ENCODE assay signal across 21 mouse cellular contexts in the genomic region with DNA sequence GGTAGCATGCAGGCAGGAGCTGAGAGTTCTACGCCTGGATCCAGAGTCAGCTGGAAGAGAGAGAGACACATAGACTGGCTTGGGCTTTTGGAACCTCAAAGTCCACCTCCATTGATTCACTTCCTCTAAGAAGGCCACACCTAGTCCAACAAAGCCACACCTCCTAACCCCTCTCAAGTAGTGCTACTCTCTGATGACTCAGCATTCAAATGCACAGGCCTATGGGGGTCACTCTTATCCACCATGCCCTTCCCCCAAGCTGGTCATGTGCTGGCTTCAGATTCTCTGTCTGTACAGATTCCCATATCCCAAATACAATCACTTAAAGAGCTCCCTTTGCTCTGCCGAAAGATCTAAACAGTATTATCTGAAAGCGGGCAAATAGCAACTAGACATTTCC.
"Had no signal": no experiment of that assay in that cellular context is flagged by ENCODE, and none has a peak within 500 bp of the region (broad histone marks: within the 10 kb centered on the region; RNA-seq: fewer than 3 reads in every experiment).

No protein-coding gene starts in this region.

- DNase-seq: kidney, adult 8-10 months; kidney, postnatal 14 days; layer of hippocampus, adult 9-11 months; liver; lung, adult 18-20 months; lung, postnatal 10 days; lung, postnatal 36 days; midbrain, embryonic 14.5 days; right cerebral cortex, adult 18-20 months; right cerebral cortex, postnatal 14 days; right cerebral cortex, postnatal 4 days; thymus, adult 18-20 months; thymus, postnatal 36 days had no signal

- H3K9me3 ChIP-seq: limb, embryonic 10.5 days; limb, embryonic 13.5 days; liver, embryonic 12.5 days; liver, embryonic 15.5 days; lung, embryonic 15.5 days had no signal

- H3K4me3 ChIP-seq: layer of hippocampus, adult 2 months; limb, embryonic 10.5 days; limb, embryonic 13.5 days; liver, embryonic 12.5 days; liver, embryonic 15.5 days; lung, embryonic 15.5 days had no signal

- H3K9ac ChIP-seq: limb, embryonic 13.5 days; liver, embryonic 12.5 days; liver, embryonic 15.5 days; lung, embryonic 15.5 days had no signal

- H3K27me3 ChIP-seq: limb, embryonic 13.5 days; liver, embryonic 12.5 days; liver, embryonic 15.5 days; lung, embryonic 15.5 days had no signal

- H3K4me2 ChIP-seq: limb, embryonic 13.5 days; liver, embryonic 12.5 days; liver, embryonic 15.5 days; lung, embryonic 15.5 days; midbrain, embryonic 11.5 days had no signal

- H3K27ac ChIP-seq: layer of hippocampus, adult 2 months; limb, embryonic 10.5 days; limb, embryonic 13.5 days; liver, embryonic 12.5 days; liver, embryonic 15.5 days; lung, embryonic 15.5 days; stomach, postnatal 0 days had no signal

- H3K36me3 ChIP-seq: lung, embryonic 15.5 days had no signal

- H3K4me1 ChIP-seq: liver, embryonic 12.5 days; liver, embryonic 15.5 days; lung, embryonic 15.5 days had no signal
